Mouse (Mus musculus) testis, adult 2 months (tissue): Measurements from ENCODE around the gene Gm20388. TPM values are rescaled to one million over a fixed set of nuclear protein-coding genes. Genes with fewer than 3 reads are reported as not detected.

ENCODE experiments used
- H3K27ac ChIP-seq: fragments of 200-500 bp; 2 replicates; pipeline ENCODE4 v1.5.1; 2012; ENCODE audit warnings: low read depth, low read length; ENCODE audit not compliant: control insufficient read depth, insufficient read depth
- H3K27me3 ChIP-seq: fragments of 200-500 bp; 2 replicates; pipeline ENCODE4 v1.6.1; 2012; ENCODE audit warnings: mild to moderate bottlenecking, low read length, moderate library complexity; ENCODE audit not compliant: control insufficient read depth, insufficient read depth
- H3K36me3 ChIP-seq: fragments of 200-500 bp; 2 replicates; pipeline ENCODE4 v1.6.1; 2012; ENCODE audit warnings: mild to moderate bottlenecking, low read length; ENCODE audit not compliant: control insufficient read depth, insufficient read depth
- H3K4me1 ChIP-seq: fragments of 200-500 bp; 2 replicates; pipeline ENCODE4 v1.6.1; 2012; ENCODE audit warnings: low read length; ENCODE audit not compliant: control insufficient read depth, insufficient read depth
- H3K4me3 ChIP-seq: fragments of 200-500 bp; 2 replicates; pipeline ENCODE4 v1.5.1; 2012; ENCODE audit warnings: low read depth, mild to moderate bottlenecking, low read length, moderate library complexity, mixed read lengths; ENCODE audit not compliant: control insufficient read depth
- CTCF ChIP-seq: fragments of 200-500 bp; IDR thresholded peaks from 2 replicates; pipeline ENCODE4 v1.5.1; 2012; ENCODE audit warnings: low read depth, mild to moderate bottlenecking, inconsistent platforms, low read length, moderate library complexity; ENCODE audit not compliant: control insufficient read depth, insufficient read depth, insufficient replicate concordance
- POLR2A ChIP-seq: fragments of 200-500 bp; IDR thresholded peaks from 2 replicates; pipeline ENCODE4 v1.6.1; 2012; ENCODE audit warnings: low read depth, mild to moderate bottlenecking, inconsistent platforms, low read length, moderate library complexity; ENCODE audit not compliant: control insufficient read depth
- polyA plus RNA-seq: library from polyadenylated mRNA; depleted of rRNA; stranded (reverse); fragments of >200 nt; gene quantifications from 2 replicates; pipeline ENCODE4 v1.2.3, GENCODE M21; 2012

Gm20388 gene
- polyA plus RNA-seq, 1 experiment, result 5.6 TPM

GRCm38 (mm10) chr8:123233760-123234159, 3323.1 kb downstream of the Gm20388 start:
- Histone ChIP-seq H3K27me3 (no peaks in the 10 kb centered on the region), H3K4me3 (peak overlapping the region; percentile 87)
- TF ChIP-seq POLR2A, result no peak

GRCm38 (mm10) chr8:123234918-123235519, 3324.4 kb downstream of the Gm20388 start:
- Histone ChIP-seq H3K4me1 (peaks cover 18% of the 10 kb centered on the region), H3K4me3 (peak overlapping the region; percentile 87), H3K36me3 (no peaks in the 10 kb centered on the region), H3K27ac (peak overlapping the region; percentile 93), H3K27me3 (no peaks in the 10 kb centered on the region)
- TF ChIP-seq CTCF (0 out of 2 replicates have a peak, but pooled peaks have one; percentile 2), POLR2A (peak; percentile 81; the same call in 1 of the 2 replicates)

More at GRCm38 (mm10) chr8:123233760-123234159, 3323.1 kb downstream of the Gm20388 start:
- no peak overlapping the region for H3K27ac ChIP-seq
- no peaks in the 10 kb centered on the region for H3K36me3 ChIP-seq
- peaks cover 18% of the 10 kb centered on the region for H3K4me1 ChIP-seq

GRCm38 (mm10) chr8:123235520-123236497, 3325.2 kb downstream of the Gm20388 start, which contains the start of gene Spata2l:
Gene Spata2l, minus strand, starts transcription at chr8:123236233.
- H3K27ac ChIP-seq, result peak within 1 kb of the TSS; percentile 93
- peak within 1 kb of the TSS; percentile 87 for H3K4me3 ChIP-seq
- peaks cover 18% of the 10 kb centered on the region for H3K4me1 ChIP-seq
- H3K36me3 ChIP-seq, result no peaks in the 10 kb centered on the region
- no peak for TF ChIP-seq CTCF
- peak; percentile 29; the same call in 1 of the 2 replicates for TF ChIP-seq POLR2A
- H3K27me3 ChIP-seq, result no peaks in the 10 kb centered on the region

GRCm38 (mm10) chr8:123239398-123239797, 3328.8 kb downstream of the Gm20388 start:
- Histone ChIP-seq H3K36me3 (no peaks in the 10 kb centered on the region), H3K4me1 (peaks cover 18% of the 10 kb centered on the region), H3K27me3 (no peaks in the 10 kb centered on the region), H3K4me3 (no peak overlapping the region), H3K27ac (no peak overlapping the region)
- TF ChIP-seq POLR2A (no peak), CTCF (no peak)

- Histone ChIP-seq H3K27ac (no peak overlapping the region), H3K4me3 (no peak overlapping the region), H3K4me1 (no peaks in the 10 kb centered on the region), H3K36me3 (no peaks in the 10 kb centered on the region), H3K27me3 (no peaks in the 10 kb centered on the region)
- TF ChIP-seq CTCF (no peak), POLR2A (no peak)
These were observed 3331.7 kb downstream of the Gm20388 start for GRCm38 (mm10) chr8:123242107-123242923.

GRCm38 (mm10) chr8:123243053-123243452, 3332.4 kb downstream of the Gm20388 start:
- TF ChIP-seq POLR2A, result no peak
- TF ChIP-seq CTCF, result no peak; the same call in 1 of the 2 replicates
- Histone ChIP-seq H3K36me3 (no peaks in the 10 kb centered on the region), H3K27me3 (no peaks in the 10 kb centered on the region), H3K4me3 (no peak overlapping the region), H3K4me1 (no peaks in the 10 kb centered on the region), H3K27ac (no peak overlapping the region)

GRCm38 (mm10) chr8:123244382-123244781, 3333.7 kb downstream of the Gm20388 start:
- no peaks in the 10 kb centered on the region for H3K4me1 ChIP-seq
- no peak overlapping the region for H3K27ac ChIP-seq
- H3K36me3 ChIP-seq, result no peaks in the 10 kb centered on the region
- no peak overlapping the region for H3K4me3 ChIP-seq
- no peaks in the 10 kb centered on the region for H3K27me3 ChIP-seq
- TF ChIP-seq POLR2A (no peak), CTCF (no peak)
